Mouse (Mus musculus): ENCODE measurements at regions not wholly inside any gene's neighbourhood (a gene's known extent, or its start where the extent isn't known, plus 50 kb on each side); places are given as distances from the start of the nearest gene placed in this dataset.

DNA sequence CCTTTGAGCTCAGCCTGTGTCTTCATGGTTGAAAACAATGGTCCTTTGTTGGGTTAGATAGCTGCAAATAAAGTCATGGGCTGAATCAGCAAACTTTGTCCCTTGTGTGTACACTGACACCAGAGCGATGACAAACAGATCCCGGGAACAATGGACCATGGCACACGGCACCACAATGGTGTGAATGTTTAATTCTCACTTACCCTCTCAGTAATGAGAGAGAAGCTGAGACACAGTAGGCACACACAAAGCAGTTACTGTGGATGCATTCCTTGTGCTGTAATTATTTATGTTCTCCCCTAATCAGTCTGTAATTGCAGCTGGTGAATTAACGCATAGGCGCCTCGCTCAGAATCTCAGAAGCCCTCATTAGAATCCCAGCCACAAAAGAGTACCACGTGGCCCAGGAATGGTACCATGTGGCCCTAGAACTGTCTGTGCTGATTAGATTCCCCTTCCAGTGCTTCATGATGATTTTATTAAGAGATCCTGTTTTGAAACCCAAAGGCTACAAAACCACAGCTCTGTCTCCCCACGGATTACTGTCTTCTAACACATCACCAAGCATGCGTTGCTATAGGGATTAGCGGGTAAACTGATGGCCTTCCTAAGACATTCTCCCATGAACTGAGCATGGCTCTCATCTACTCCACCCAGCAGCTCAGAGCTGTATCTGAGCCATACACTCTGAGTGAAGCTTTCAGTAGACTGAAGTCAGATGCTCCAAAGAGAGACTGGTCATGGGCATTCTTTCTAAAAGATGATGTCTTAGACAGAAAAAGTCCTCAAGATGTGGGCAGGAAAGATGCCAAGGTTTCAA, 250.8 kb downstream of the Wdr11 start:
- Histone ChIP-seq H3K36me3 (no peaks in the 10 kb centered on the region), H3K4me3 (no peak overlapping the region), H3K9me3 (replicated peaks) (no peaks in the 10 kb centered on the region), H3K27ac (no peak overlapping the region), H3K9ac (no peak overlapping the region), H3K4me1 (no peaks in the 10 kb centered on the region), H3K27me3 (replicated peaks) (no peaks in the 10 kb centered on the region), H3K4me2 (no peak overlapping the region)
- WGBS (ENCODE audit: insufficient replicate concordance), result 68% methylated on average over 10 of the region's 10 CpGs
- no peak for ATAC-seq

DNA sequence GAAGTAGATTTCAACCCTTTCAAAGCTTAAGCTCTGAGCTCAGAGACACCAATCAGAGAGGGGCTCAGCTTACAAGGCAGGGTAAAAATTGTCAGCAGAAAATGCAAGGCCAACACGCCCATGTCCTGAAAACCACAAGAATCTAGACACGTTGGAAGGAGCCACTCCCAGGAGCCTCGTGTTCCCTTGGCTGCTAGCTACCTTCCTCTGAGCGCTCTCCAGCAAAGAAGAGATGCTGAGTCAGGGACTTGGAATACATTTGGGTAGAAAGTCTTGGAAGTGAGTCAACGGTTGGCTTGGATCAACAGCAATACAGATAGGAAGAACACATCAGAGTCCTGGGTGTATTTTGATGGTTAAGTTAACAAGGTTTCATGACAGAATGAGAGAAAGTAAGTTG, 255.5 kb downstream of the Wdr11 start:
- H3K36me3 ChIP-seq, result no peaks in the 10 kb centered on the region
- no peaks in the 10 kb centered on the region for H3K27me3 ChIP-seq (replicated peaks)
- no peak overlapping the region for H3K4me2 ChIP-seq
- 47% methylated on average over 5 of the region's 5 CpGs for WGBS (ENCODE audit: insufficient replicate concordance)
- H3K4me3 ChIP-seq, result no peak overlapping the region
- ATAC-seq, result no peak
- H3K9me3 ChIP-seq (replicated peaks), result no peaks in the 10 kb centered on the region
- H3K27ac ChIP-seq, result no peak overlapping the region
- H3K4me1 ChIP-seq, result no peaks in the 10 kb centered on the region
- H3K9ac ChIP-seq, result no peak overlapping the region

DNA sequence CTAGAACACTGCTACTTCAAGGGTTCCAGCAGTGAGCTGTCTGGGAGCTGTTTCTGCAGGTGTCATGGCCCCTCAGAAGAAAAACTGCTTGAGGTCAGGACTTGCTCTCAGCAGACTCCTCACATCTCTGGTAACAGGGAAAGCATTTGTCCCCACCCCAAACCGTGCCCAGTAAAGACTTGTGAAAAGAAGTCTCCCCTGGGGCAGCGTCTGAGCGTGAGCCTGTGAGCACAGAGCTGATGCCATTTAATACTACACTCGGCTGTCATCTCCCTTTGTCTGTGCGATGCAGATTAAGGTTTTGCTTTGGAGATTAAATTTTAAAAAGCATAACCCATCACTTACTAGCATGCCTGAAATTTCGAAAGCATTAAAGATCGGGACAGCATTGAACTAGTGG, 261.9 kb downstream of the Wdr11 start:
- Histone ChIP-seq H3K4me3 (no peak overlapping the region), H3K36me3 (no peaks in the 10 kb centered on the region), H3K4me1 (no peaks in the 10 kb centered on the region), H3K27me3 (replicated peaks) (no peaks in the 10 kb centered on the region), H3K9me3 (replicated peaks) (no peaks in the 10 kb centered on the region), H3K9ac (no peak overlapping the region), H3K27ac (no peak overlapping the region), H3K4me2 (no peak overlapping the region)
- ATAC-seq, result no peak
- WGBS (ENCODE audit: insufficient replicate concordance), result 58% methylated on average over 7 of the region's 7 CpGs

DNA sequence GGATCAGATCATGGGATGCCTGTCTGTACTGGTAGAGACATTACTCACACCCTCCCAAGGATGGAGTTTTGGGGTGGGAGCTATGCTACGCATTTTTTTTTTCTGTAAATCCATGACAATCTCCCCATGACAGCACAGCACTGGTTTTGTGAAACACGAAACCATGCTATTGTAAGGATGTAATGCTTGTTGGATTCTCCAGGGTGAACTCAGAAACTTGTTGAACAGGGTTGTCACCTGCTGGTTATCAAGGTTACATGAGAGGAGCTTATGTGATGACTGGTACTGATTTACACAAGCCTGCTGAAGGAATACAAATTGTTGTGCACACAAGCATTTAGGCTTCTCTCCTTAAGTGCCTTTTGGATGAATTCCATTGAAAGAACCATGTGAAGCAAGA, 263.3 kb downstream of the Wdr11 start:
- H3K27ac ChIP-seq, result no peak overlapping the region
- H3K9ac ChIP-seq, result no peak overlapping the region
- H3K36me3 ChIP-seq, result no peaks in the 10 kb centered on the region
- no peak overlapping the region for H3K4me2 ChIP-seq
- no peaks in the 10 kb centered on the region for H3K27me3 ChIP-seq (replicated peaks)
- WGBS (ENCODE audit: insufficient replicate concordance), result 72% methylated on average over 2 of the region's 2 CpGs
- no peaks in the 10 kb centered on the region for H3K9me3 ChIP-seq (replicated peaks)
- H3K4me1 ChIP-seq, result no peaks in the 10 kb centered on the region
- no peak for ATAC-seq
- H3K4me3 ChIP-seq, result no peak overlapping the region

DNA sequence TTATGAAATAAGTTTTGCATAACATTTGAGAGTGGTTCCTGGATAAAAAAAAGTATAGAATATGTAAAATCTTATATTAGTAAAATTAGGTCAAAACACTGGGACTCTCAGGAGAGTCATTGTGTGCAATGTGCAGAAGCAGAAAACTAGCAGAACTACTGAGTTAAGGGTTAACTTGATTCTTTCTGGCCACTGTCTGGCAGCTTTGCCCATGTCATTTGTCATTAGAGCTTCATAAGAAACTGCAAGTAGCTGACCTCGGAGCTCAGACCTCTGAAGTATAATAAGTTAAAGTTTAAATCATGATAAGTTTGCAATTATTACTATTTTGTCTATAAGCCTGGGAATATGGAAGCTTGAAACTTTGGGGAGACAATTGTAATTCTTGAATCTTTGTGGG, 271.3 kb downstream of the Wdr11 start:
- Histone ChIP-seq H3K4me1 (no peaks in the 10 kb centered on the region), H3K36me3 (no peaks in the 10 kb centered on the region), H3K9me3 (replicated peaks) (no peaks in the 10 kb centered on the region), H3K9ac (no peak overlapping the region), H3K27me3 (replicated peaks) (no peaks in the 10 kb centered on the region), H3K4me2 (no peak overlapping the region), H3K4me3 (no peak overlapping the region), H3K27ac (no peak overlapping the region)
- no peak for ATAC-seq
- 19% methylated on average over 1 of the region's 1 CpGs for WGBS (ENCODE audit: insufficient replicate concordance)

DNA sequence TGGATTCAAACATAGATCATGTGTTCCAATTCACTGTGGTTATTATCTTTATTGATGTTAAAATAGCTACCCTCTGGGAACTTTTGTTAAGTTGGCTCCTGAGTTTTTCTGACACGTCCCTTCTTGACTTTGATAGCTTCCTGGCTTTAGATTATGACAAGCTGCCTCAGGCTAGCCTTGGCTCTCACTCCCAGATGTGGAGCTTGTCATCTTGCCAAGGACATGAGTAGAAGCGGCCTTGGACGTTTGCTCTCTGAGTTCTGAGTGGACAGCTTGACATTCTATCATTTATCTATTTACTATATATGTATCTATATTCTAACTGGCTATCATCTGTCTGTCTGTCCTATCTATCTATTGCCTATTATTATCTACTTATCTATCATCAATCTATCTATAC, 273.9 kb downstream of the Wdr11 start:
- 59% methylated on average over 3 of the region's 3 CpGs for WGBS (ENCODE audit: insufficient replicate concordance)
- no peak for ATAC-seq

DNA sequence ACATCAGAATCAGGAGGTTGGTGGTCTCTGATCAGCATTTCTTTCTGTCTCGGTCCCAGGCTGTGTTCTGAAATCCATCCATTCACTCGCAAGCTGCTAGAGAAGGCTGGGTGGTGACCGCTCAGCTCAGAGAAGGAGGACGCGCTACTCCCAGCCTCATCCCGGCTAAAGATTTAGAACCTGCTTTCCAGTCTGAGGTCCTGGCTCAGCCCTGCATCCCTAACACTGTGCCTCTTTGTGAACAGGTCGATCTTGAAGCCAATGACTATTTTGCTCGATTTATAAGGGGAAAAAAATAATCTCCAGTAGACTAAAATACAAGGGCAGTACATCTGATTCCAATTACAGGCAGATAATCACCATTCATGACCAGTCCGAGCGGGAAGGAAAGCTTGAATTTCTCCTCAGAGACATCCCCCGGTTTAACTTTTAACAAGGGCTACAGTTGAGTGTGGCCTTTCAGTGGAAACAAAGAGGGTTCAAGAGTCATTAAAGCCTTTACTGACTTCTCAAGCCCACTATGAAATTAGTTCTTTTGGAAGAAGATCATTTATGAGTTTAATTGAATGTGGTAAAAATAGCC, 280.6 kb downstream of the Wdr11 start:
- H3K9ac ChIP-seq, result no peak overlapping the region
- H3K4me1 ChIP-seq, result no peaks in the 10 kb centered on the region
- ATAC-seq, result no peak
- H3K9me3 ChIP-seq (replicated peaks), result no peaks in the 10 kb centered on the region
- H3K4me2 ChIP-seq, result no peak overlapping the region
- H3K36me3 ChIP-seq, result no peaks in the 10 kb centered on the region
- no peak overlapping the region for H3K4me3 ChIP-seq
- no peaks in the 10 kb centered on the region for H3K27me3 ChIP-seq (replicated peaks)
- H3K27ac ChIP-seq, result no peak overlapping the region
- 73% methylated on average over 11 of the region's 11 CpGs for WGBS (ENCODE audit: insufficient replicate concordance)

More for the DNA sequence above, 273.9 kb downstream of the Wdr11 start:
- Histone ChIP-seq H3K9ac (no peak overlapping the region), H3K4me3 (no peak overlapping the region), H3K4me2 (no peak overlapping the region), H3K9me3 (replicated peaks) (no peaks in the 10 kb centered on the region), H3K4me1 (no peaks in the 10 kb centered on the region), H3K27ac (no peak overlapping the region), H3K36me3 (no peaks in the 10 kb centered on the region), H3K27me3 (replicated peaks) (no peaks in the 10 kb centered on the region)

DNA sequence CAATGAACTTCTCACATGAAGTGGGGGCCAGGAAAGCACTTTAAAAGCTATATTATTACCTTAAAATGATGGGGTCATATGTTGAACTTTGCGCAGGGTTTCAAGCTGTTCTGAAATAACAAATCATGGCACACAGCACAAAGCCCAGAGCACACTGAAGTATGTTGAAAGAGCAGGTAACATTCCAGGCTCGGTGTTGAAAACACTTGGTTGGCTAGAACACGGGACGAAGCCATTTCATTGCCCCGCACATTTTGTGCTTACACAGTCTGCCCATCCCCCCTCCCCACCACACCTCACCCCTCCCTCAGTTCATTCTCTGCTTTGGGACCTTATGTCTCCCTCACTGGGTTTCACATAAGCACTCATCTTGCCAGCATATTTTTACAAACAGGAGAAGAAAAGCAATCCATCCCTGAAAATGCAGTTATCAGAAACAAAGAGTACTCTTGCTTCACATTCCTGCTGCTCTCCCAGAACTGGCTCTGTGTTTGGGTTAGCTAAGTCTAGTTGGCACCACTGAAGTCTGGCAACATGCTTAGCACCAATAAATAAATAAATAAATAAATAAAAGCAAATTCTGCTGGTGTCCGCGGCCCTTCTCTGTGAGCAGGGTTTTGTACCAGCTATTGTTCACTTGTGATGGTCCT, 284.7 kb downstream of the Wdr11 start:
- Histone ChIP-seq H3K4me2 (no peak overlapping the region), H3K27me3 (replicated peaks) (no peaks in the 10 kb centered on the region), H3K27ac (no peak overlapping the region), H3K9me3 (replicated peaks) (no peaks in the 10 kb centered on the region), H3K4me1 (no peaks in the 10 kb centered on the region), H3K4me3 (no peak overlapping the region), H3K9ac (no peak overlapping the region), H3K36me3 (no peaks in the 10 kb centered on the region)
- WGBS (ENCODE audit: insufficient replicate concordance), result 73% methylated on average over 7 of the region's 7 CpGs
- ATAC-seq, result no peak

DNA sequence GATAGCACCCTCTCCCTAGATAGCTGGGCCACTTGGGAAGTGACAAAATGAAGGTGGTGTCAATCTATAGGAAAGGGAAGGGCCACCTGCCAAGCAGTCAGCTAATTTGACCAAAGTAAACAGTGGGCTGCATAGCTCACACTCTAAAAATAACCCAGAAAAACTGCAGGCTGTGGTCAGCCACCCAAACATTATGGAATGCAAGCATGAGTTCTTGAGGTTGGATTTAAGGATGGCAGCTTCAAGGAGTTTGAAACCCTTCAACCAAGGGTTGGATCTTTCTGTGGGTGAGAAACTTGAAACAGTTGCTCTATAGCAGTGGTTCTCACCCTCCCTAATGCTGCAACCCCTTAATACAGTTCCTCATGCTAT, 285.2 kb downstream of the Wdr11 start:
- Histone ChIP-seq H3K9me3 (replicated peaks) (no peaks in the 10 kb centered on the region), H3K4me2 (no peak overlapping the region), H3K4me1 (no peaks in the 10 kb centered on the region), H3K36me3 (no peaks in the 10 kb centered on the region), H3K4me3 (no peak overlapping the region), H3K9ac (no peak overlapping the region), H3K27me3 (replicated peaks) (no peaks in the 10 kb centered on the region), H3K27ac (no peak overlapping the region)
- ATAC-seq, result no peak

DNA sequence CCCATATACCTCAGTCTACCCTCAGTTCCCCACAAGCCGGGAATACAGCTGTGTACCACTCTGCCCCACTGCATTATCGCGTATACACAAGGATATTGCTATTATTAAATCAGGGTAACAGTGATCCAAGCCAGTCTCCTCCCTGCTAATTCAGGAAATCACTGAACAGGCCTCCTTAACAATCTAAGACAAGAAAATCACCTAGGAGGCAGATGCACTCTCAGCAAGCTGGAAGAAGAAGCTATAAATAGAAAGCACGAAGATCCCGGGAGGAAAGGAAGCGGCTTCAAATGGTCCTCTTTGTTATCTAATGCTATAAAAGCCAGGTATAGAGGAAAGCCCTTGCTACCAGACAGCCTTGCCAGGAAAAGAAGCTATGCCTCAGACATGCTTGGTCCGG, 304.6 kb downstream of the Wdr11 start:
- Histone ChIP-seq H3K4me3 (no peak overlapping the region), H3K4me2 (no peak overlapping the region), H3K36me3 (no peaks in the 10 kb centered on the region), H3K4me1 (no peaks in the 10 kb centered on the region), H3K9ac (no peak overlapping the region), H3K27me3 (replicated peaks) (no peaks in the 10 kb centered on the region), H3K9me3 (replicated peaks) (no peaks in the 10 kb centered on the region), H3K27ac (no peak overlapping the region)
- ATAC-seq, result no peak
- 58% methylated on average over 7 of the region's 7 CpGs for WGBS (ENCODE audit: insufficient replicate concordance)

DNA sequence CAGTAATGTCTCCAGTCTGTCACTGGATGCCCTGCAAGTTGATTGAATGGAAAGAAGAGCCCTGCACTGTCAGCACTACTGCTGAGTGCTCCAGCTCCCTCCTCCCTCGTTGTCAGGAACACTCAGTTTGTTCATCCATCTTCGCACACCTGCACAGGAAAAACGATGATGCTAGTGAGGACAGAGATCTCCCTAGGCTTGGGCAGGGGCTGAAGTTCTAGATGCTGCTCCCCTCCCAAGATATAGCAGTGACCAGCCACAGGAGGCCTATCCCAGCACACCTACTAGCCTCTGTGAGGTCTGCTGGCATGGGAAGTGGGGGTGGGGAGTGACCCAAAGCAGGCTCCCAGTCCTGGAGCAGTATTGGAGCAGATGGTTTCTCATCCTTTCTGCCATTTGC, 305.8 kb downstream of the Wdr11 start:
- no peaks in the 10 kb centered on the region for H3K36me3 ChIP-seq
- no peak for ATAC-seq
- H3K9ac ChIP-seq, result no peak overlapping the region
- no peak overlapping the region for H3K27ac ChIP-seq
- H3K27me3 ChIP-seq (replicated peaks), result no peaks in the 10 kb centered on the region
- H3K4me2 ChIP-seq, result no peak overlapping the region
- 56% methylated on average over 3 of the region's 3 CpGs for WGBS (ENCODE audit: insufficient replicate concordance)
- H3K9me3 ChIP-seq (replicated peaks), result no peaks in the 10 kb centered on the region
- H3K4me1 ChIP-seq, result no peaks in the 10 kb centered on the region
- no peak overlapping the region for H3K4me3 ChIP-seq

DNA sequence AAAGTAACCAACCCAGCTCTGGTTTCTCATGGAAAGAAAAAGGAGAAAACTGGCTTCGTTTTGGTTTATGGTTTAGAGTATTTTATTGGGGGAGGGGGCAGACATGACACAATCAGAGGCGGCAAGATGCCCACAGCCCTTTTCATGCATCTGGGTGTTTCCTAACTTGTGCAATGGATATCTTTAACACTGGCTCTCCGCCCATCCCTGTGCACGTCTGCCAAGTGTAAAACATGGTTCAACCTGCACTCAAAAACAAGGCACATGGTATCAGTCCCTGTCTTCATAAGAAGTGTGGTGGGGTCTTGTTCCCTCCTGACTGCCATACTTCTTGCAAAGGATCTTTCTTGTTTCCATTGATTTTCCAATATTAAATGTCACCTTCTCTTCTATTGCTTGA, 310.6 kb downstream of the Wdr11 start:
- Histone ChIP-seq H3K9ac (no peak overlapping the region), H3K4me3 (no peak overlapping the region), H3K9me3 (replicated peaks) (no peaks in the 10 kb centered on the region), H3K27me3 (replicated peaks) (no peaks in the 10 kb centered on the region), H3K4me2 (no peak overlapping the region), H3K4me1 (no peaks in the 10 kb centered on the region), H3K27ac (no peak overlapping the region), H3K36me3 (no peaks in the 10 kb centered on the region)
- WGBS (ENCODE audit: insufficient replicate concordance), result 54% methylated on average over 4 of the region's 4 CpGs
- no peak for ATAC-seq
